Mouse (Mus musculus): ENCODE results near the gene Fuz. TPM values are rescaled to one million over a fixed set of nuclear protein-coding genes. Genes with fewer than 3 reads are reported as not detected.

The Fuz gene
- polyA plus RNA-seq, 1 experiment from 2014 or later = 16.7 TPM

MicroRNA genes within 50 kb of the gene (microRNA counts, 519-probe panel; counts per million panel counts)
- microRNA mmu-miR-707 = not detected

Small RNAs within 50 kb of the gene (microRNA-seq; reads per million reads assigned to microRNA genes)
- not detected for gene Mir707

Other genes with a start within 250 kb of the Fuz start
- 2.5 and 2.7 TPM in 2 replicates for gene Myh14, start 225.2 kb upstream of the Fuz start, polyA plus RNA-seq (2014; fragmentation: Nextera tagmentation; extraction: Ambion mirVana)
- gene Izumo2, start 187.3 kb upstream of the Fuz start, polyA plus RNA-seq (2014; fragmentation: Nextera tagmentation; extraction: Ambion mirVana) = not detected in 2 replicates
- gene Vrk3, start 147.7 kb upstream of the Fuz start, polyA plus RNA-seq (2014; fragmentation: Nextera tagmentation; extraction: Ambion mirVana) = 22.6 and 26.8 TPM in 2 replicates
- 0.58 and 0.89 TPM in 2 replicates for gene Zfp473, start 145.0 kb upstream of the Fuz start, polyA plus RNA-seq (2014; fragmentation: Nextera tagmentation; extraction: Ambion mirVana)
- 29.1 and 35.2 TPM in 2 replicates for gene Nup62, start 80.0 kb upstream of the Fuz start, polyA plus RNA-seq (2014; fragmentation: Nextera tagmentation; extraction: Ambion mirVana)
- 0.97 and 1.4 TPM in 2 replicates for gene Il4i1, start 79.7 kb upstream of the Fuz start, polyA plus RNA-seq (2014; fragmentation: Nextera tagmentation; extraction: Ambion mirVana)
- gene Atf5, start 79.4 kb upstream of the Fuz start, polyA plus RNA-seq (2014; fragmentation: Nextera tagmentation; extraction: Ambion mirVana) = 2.2 and 2.8 TPM in 2 replicates
- 61.9 and 63.7 TPM in 2 replicates for gene Akt1s1, start 47.1 kb upstream of the Fuz start, polyA plus RNA-seq (2014; fragmentation: Nextera tagmentation; extraction: Ambion mirVana)
- 107 and 122 TPM in 2 replicates for gene Tbc1d17, start 47.0 kb upstream of the Fuz start, polyA plus RNA-seq (2014; fragmentation: Nextera tagmentation; extraction: Ambion mirVana)
- gene Pnkp, start 38.9 kb upstream of the Fuz start, polyA plus RNA-seq (2014; fragmentation: Nextera tagmentation; extraction: Ambion mirVana) = 28.8 and 30.4 TPM in 2 replicates
- 480 and 508 TPM in 2 replicates for gene Ptov1, start 26.3 kb upstream of the Fuz start, polyA plus RNA-seq (2014; fragmentation: Nextera tagmentation; extraction: Ambion mirVana)
- 114 and 128 TPM in 2 replicates for gene Med25, start 3.4 kb upstream of the Fuz start, polyA plus RNA-seq (2014; fragmentation: Nextera tagmentation; extraction: Ambion mirVana)
- 124 and 133 TPM in 2 replicates for gene Ap2a1, start 33.4 kb downstream of the Fuz start, polyA plus RNA-seq (2014; fragmentation: Nextera tagmentation; extraction: Ambion mirVana)
- not detected in 2 replicates for gene Tsks, start 47.1 kb downstream of the Fuz start, polyA plus RNA-seq (2014; fragmentation: Nextera tagmentation; extraction: Ambion mirVana)
- gene Cpt1c, start 78.8 kb downstream of the Fuz start, polyA plus RNA-seq (2014; fragmentation: Nextera tagmentation; extraction: Ambion mirVana) = 50.1 and 52.3 TPM in 2 replicates
- gene Prmt1, start 90.5 kb downstream of the Fuz start, polyA plus RNA-seq (2014; fragmentation: Nextera tagmentation; extraction: Ambion mirVana) = 236 and 281 TPM in 2 replicates
- 46.7 and 54.0 TPM in 2 replicates for gene Irf3, start 101.6 kb downstream of the Fuz start, polyA plus RNA-seq (2014; fragmentation: Nextera tagmentation; extraction: Ambion mirVana)
- gene Bcl2l12, start 102.6 kb downstream of the Fuz start, polyA plus RNA-seq (2014; fragmentation: Nextera tagmentation; extraction: Ambion mirVana) = 11.8 and 15.4 TPM in 2 replicates
- gene Scaf1, start 120.3 kb downstream of the Fuz start, polyA plus RNA-seq (2014; fragmentation: Nextera tagmentation; extraction: Ambion mirVana) = 60.6 and 61.2 TPM in 2 replicates
- gene Rras, start 121.9 kb downstream of the Fuz start, polyA plus RNA-seq (2014; fragmentation: Nextera tagmentation; extraction: Ambion mirVana) = 9.7 and 13.2 TPM in 2 replicates
- 19.5 and 21.4 TPM in 2 replicates for gene Prr12, start 156.8 kb downstream of the Fuz start, polyA plus RNA-seq (2014; fragmentation: Nextera tagmentation; extraction: Ambion mirVana)
- gene Nosip, start 166.3 kb downstream of the Fuz start, polyA plus RNA-seq (2014; fragmentation: Nextera tagmentation; extraction: Ambion mirVana) = 55.3 and 65.9 TPM in 2 replicates
- gene Prrg2, start 166.6 kb downstream of the Fuz start, polyA plus RNA-seq (2014; fragmentation: Nextera tagmentation; extraction: Ambion mirVana) = 10.1 and 12.2 TPM in 2 replicates
- gene Rcn3, start 196.1 kb downstream of the Fuz start, polyA plus RNA-seq (2014; fragmentation: Nextera tagmentation; extraction: Ambion mirVana) = 31.2 and 59.3 TPM in 2 replicates
- 4.8 and 21.8 TPM in 2 replicates for gene Fcgrt, start 207.8 kb downstream of the Fuz start, polyA plus RNA-seq (2014; fragmentation: Nextera tagmentation; extraction: Ambion mirVana)
- 915 and 960 TPM in 2 replicates for gene Rps11, start 228.4 kb downstream of the Fuz start, polyA plus RNA-seq (2014; fragmentation: Nextera tagmentation; extraction: Ambion mirVana)
- gene Rpl13a, start 232.7 kb downstream of the Fuz start, polyA plus RNA-seq (2014; fragmentation: Nextera tagmentation; extraction: Ambion mirVana) = 746 and 846 TPM in 2 replicates
- 0.53 TPM in 1 of 2 replicates, not detected in the other for gene Gm45713, start 240.2 kb downstream of the Fuz start, polyA plus RNA-seq (2014; fragmentation: Nextera tagmentation; extraction: Ambion mirVana)
- gene Flt3l, start 240.4 kb downstream of the Fuz start, polyA plus RNA-seq (2014; fragmentation: Nextera tagmentation; extraction: Ambion mirVana) = 0.50 and 1.4 TPM in 2 replicates